Mouse (Mus musculus) lung, adult 18-20 months (tissue): Measurements from ENCODE around the gene Crk.
A peak's percentile ranks its signal among the peaks of the same experiment; 100 is the strongest.

Source experiments
- DNase-seq, 2 experiments: peaks; one replicate each; pipeline ENCODE4 v3.0.0; 2022; ENCODE audit warnings: mixed read lengths in 2 of 2

Crk gene

GRCm38 (mm10) chr11:75678747-75679438, at the start of gene Crk:
Gene Crk, plus strand, starts transcription at chr11:75679259.
- peak; percentile 99 for DNase-seq

GRCm38 (mm10) chr11:75630098-75630497, 49.0 kb upstream of the Crk start:
- no peak for DNase-seq

GRCm38 (mm10) chr11:75630645-75631229, 48.3 kb upstream of the Crk start, which contains the start of gene Inpp5k:
Gene Inpp5k, plus strand, starts transcription at chr11:75630988.
- peak; percentile 98 for DNase-seq

- peak; percentile 51 to 66 for DNase-seq
Measured at GRCm38 (mm10) chr11:75631561-75632225, 47.4 kb upstream of the Crk start.

- DNase-seq = no peak
Measured at GRCm38 (mm10) chr11:75632921-75633320, 46.1 kb upstream of the Crk start.

GRCm38 (mm10) chr11:75634801-75635200, 44.3 kb upstream of the Crk start:
- peak; percentile 55 to 57 for DNase-seq

GRCm38 (mm10) chr11:75635315-75635714, 43.7 kb upstream of the Crk start:
- DNase-seq = peak in 1 of 2 experiments; percentile 69

GRCm38 (mm10) chr11:75643323-75643722, 35.7 kb upstream of the Crk start:
- DNase-seq = no peak

- DNase-seq = no peak
Measured at GRCm38 (mm10) chr11:75644684-75645083, 34.4 kb upstream of the Crk start.

- peak; percentile 43 to 56 for DNase-seq
Measured at GRCm38 (mm10) chr11:75647681-75648211, 31.3 kb upstream of the Crk start.

GRCm38 (mm10) chr11:75649155-75649561, 29.9 kb upstream of the Crk start:
- DNase-seq = peak; percentile 70 to 80

- DNase-seq = peak in 1 of 2 experiments; percentile 42
Measured at GRCm38 (mm10) chr11:75650311-75650710, 28.7 kb upstream of the Crk start, which contains the start of gene Myo1c. Gene Myo1c, plus strand, starts transcription at chr11:75650504.

GRCm38 (mm10) chr11:75650958-75651425, 28.1 kb upstream of the Crk start:
- peak in 1 of 2 experiments; percentile 24 for DNase-seq

GRCm38 (mm10) chr11:75651426-75652221, 27.4 kb upstream of the Crk start:
- peak; percentile 89 to 90 for DNase-seq

- DNase-seq = peak; percentile 60 to 61
Measured at GRCm38 (mm10) chr11:75652222-75652941, 26.7 kb upstream of the Crk start.

GRCm38 (mm10) chr11:75652942-75653684, 25.9 kb upstream of the Crk start:
- peak; percentile 74 to 83 for DNase-seq

GRCm38 (mm10) chr11:75653781-75654470, 25.1 kb upstream of the Crk start:
- peak; percentile 95 to 96 for DNase-seq

- DNase-seq = peak in 1 of 2 experiments; percentile 44
Measured at GRCm38 (mm10) chr11:75654471-75655390, 24.3 kb upstream of the Crk start.
